Mouse (Mus musculus): Measurements from ENCODE around the gene H2-M5.
"Not testable (repeated sequence)": the region's sequence is repeated elsewhere in the genome, so short reads cannot be mapped to it uniquely, and the experiment has no call there.

Gene H2-M5

GRCm38 (mm10) chr17:36989437-36989836 is at the start of gene H2-M5:
H2-M5 (minus strand) TSS chr17:36989537.
- no peak for DNase-seq (ENCODE audit: low spot score in 2 of 2)

- DNase-seq (ENCODE audit: low spot score in 2 of 2) = no peak
Observed at GRCm38 (mm10) chr17:37029162-37029561, 39.8 kb upstream of the H2-M5 start.

GRCm38 (mm10) chr17:37028683-37029120 is 39.4 kb upstream of the H2-M5 start:
- DNase-seq (ENCODE audit: low spot score in 2 of 2) = peak; percentile 61 to 62

- DNase-seq (ENCODE audit: low spot score in 2 of 2) = no peak
Observed at GRCm38 (mm10) chr17:37028212-37028611, 38.9 kb upstream of the H2-M5 start.

GRCm38 (mm10) chr17:37027486-37027885 is 38.1 kb upstream of the H2-M5 start:
- DNase-seq (ENCODE audit: low spot score in 2 of 2) = no peak

- no peak for DNase-seq (ENCODE audit: low spot score in 2 of 2)
Observed at GRCm38 (mm10) chr17:37026425-37026824, 37.1 kb upstream of the H2-M5 start.

- DNase-seq (ENCODE audit: low spot score in 2 of 2) = no peak
Observed at GRCm38 (mm10) chr17:37022628-37023576, 33.6 kb upstream of the H2-M5 start, which contains the start of gene Mog. Mog (minus strand) TSS chr17:37023398.

- not testable (repeated sequence) for DNase-seq (ENCODE audit: low spot score in 2 of 2)
Observed at GRCm38 (mm10) chr17:37019242-37019641, 29.9 kb upstream of the H2-M5 start.

GRCm38 (mm10) chr17:37018328-37018727 is 29.0 kb upstream of the H2-M5 start:
- no peak for DNase-seq (ENCODE audit: low spot score in 2 of 2)

GRCm38 (mm10) chr17:37016333-37016732 is 27.0 kb upstream of the H2-M5 start:
- no peak for DNase-seq (ENCODE audit: low spot score in 2 of 2)

- no peak for DNase-seq (ENCODE audit: low spot score in 2 of 2)
Observed at GRCm38 (mm10) chr17:37012141-37012540, 22.8 kb upstream of the H2-M5 start.

GRCm38 (mm10) chr17:37011719-37012118 is 22.4 kb upstream of the H2-M5 start:
- DNase-seq (ENCODE audit: low spot score in 2 of 2) = no peak

GRCm38 (mm10) chr17:37009460-37010042 is 20.2 kb upstream of the H2-M5 start:
- DNase-seq (ENCODE audit: low spot score in 2 of 2) = no peak

- no peak for DNase-seq (ENCODE audit: low spot score in 2 of 2)
Observed at GRCm38 (mm10) chr17:37008161-37008560, 18.8 kb upstream of the H2-M5 start.

- DNase-seq (ENCODE audit: low spot score in 2 of 2) = no peak
Observed at GRCm38 (mm10) chr17:37003366-37003765, 14.0 kb upstream of the H2-M5 start.

GRCm38 (mm10) chr17:37002364-37003330 is 13.3 kb upstream of the H2-M5 start:
- DNase-seq (ENCODE audit: low spot score in 2 of 2) = no peak

GRCm38 (mm10) chr17:37000863-37001262 is 11.5 kb upstream of the H2-M5 start, which contains the start of gene Zfp57:
Zfp57 (plus strand) TSS chr17:37001163.
- no peak for DNase-seq (ENCODE audit: low spot score in 2 of 2)

- no peak for DNase-seq (ENCODE audit: low spot score in 2 of 2)
Observed at GRCm38 (mm10) chr17:36998477-36998876, 9.1 kb upstream of the H2-M5 start.

GRCm38 (mm10) chr17:36997033-36997735 is 7.8 kb upstream of the H2-M5 start:
- peak; percentile 24 to 45 for DNase-seq (ENCODE audit: low spot score in 2 of 2)

- no peak for DNase-seq (ENCODE audit: low spot score in 2 of 2)
Observed at GRCm38 (mm10) chr17:36995448-36995847, 6.1 kb upstream of the H2-M5 start.

- DNase-seq (ENCODE audit: low spot score in 2 of 2) = no peak
Observed at GRCm38 (mm10) chr17:36994528-36994927, 5.2 kb upstream of the H2-M5 start.
